Mouse (Mus musculus) lung, postnatal 0 days (tissue): ENCODE data around the gene Efcab7.

Experiments
- CTCF ChIP-seq: IDR thresholded peaks from 2 replicates; pipeline ENCODE4 v1.5.1; 2016; ENCODE audit warnings: antibody characterized with exemption, mild to moderate bottlenecking
- EP300 ChIP-seq: IDR thresholded peaks from 2 replicates; pipeline ENCODE4 v1.6.1; 2016; ENCODE audit warnings: antibody characterized with exemption, mild to moderate bottlenecking, control low read depth

DNA sequence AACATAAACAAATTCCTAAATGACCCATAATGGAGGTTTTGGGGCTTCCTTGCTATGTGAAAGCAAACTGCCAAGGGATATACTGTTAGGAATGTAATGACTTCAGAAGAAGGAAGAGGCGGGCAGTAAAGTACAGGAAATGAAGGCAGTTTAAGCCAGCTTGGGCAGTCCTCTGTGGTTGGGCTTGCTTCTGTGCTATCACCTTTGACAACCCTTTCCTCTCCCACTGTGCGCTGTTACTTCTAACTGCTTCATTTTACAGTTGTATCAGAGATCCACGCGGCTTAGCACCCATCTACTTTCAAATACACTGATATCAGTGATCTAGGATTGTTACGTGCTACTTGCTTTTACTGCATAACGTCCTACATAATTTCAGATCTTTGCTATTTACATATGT lies 36.6 kb upstream of the Efcab7 start:
- TF ChIP-seq CTCF (no peak), EP300 (no peak)
